Mouse (Mus musculus) forebrain, embryonic 11.5 days (tissue): ENCODE measurements around the gene Rad1. TPM values are rescaled to one million over a fixed set of nuclear protein-coding genes. Genes with fewer than 3 reads are reported as not detected.
"Not testable (repeated sequence)": the region's sequence is repeated elsewhere in the genome, so short reads cannot be mapped to it uniquely, and the experiment has no call there.

Source experiments
- ATAC-seq: fragments of 200-750 bp; cut with Nextera tagmentation; replicated peaks from 2 replicates; pipeline ENCODE4 v1.8.0; 2017; ENCODE audit warnings: moderate TSS enrichment; ENCODE audit not compliant: low FRiP score
- DNase-seq: peaks from one replicate; pipeline ENCODE4 v3.0.0-alpha.2; 2017; ENCODE audit warnings: low spot score
- H3K27ac ChIP-seq: fragments of 300-500 bp; sonication (generic); 2 replicates; pipeline ENCODE4 v1.5.1; 2014; ENCODE audit warnings: low read depth, low read length
- H3K27me3 ChIP-seq: fragments of 300-500 bp; sonication (generic); 2 replicates; pipeline ENCODE4 v1.6.1; 2014; ENCODE audit warnings: mild to moderate bottlenecking, low read length, mixed read lengths; ENCODE audit not compliant: control insufficient read depth, insufficient read depth
- H3K36me3 ChIP-seq: fragments of 300-500 bp; sonication (generic); 2 replicates; pipeline ENCODE4 v1.6.1; 2014; ENCODE audit warnings: mild to moderate bottlenecking, low read length, moderate library complexity, mixed read lengths; ENCODE audit not compliant: control insufficient read depth, insufficient read depth
- H3K4me1 ChIP-seq: fragments of 300-500 bp; sonication (generic); replicated peaks from 2 replicates; pipeline ENCODE4 v1.6.1; 2014; ENCODE audit warnings: low read length, mixed read lengths; ENCODE audit not compliant: control insufficient read depth, insufficient read depth
- H3K4me2 ChIP-seq: fragments of 300-500 bp; sonication (generic); 2 replicates; pipeline ENCODE4 v1.6.1; 2014; ENCODE audit warnings: low read depth, mild to moderate bottlenecking, low read length, moderate library complexity, mixed read lengths; ENCODE audit not compliant: severe bottlenecking
- H3K4me3 ChIP-seq: fragments of 300-500 bp; sonication (generic); 2 replicates; pipeline ENCODE4 v1.5.1; 2014; ENCODE audit warnings: low read depth, low read length
- H3K9ac ChIP-seq: fragments of 300-500 bp; sonication (generic); 2 replicates; pipeline ENCODE4 v1.6.1; 2014; ENCODE audit warnings: low read length
- H3K9me3 ChIP-seq: fragments of 300-500 bp; sonication (generic); 2 replicates; pipeline ENCODE4 v1.6.1; 2016; ENCODE audit warnings: low read length, mixed read lengths; ENCODE audit not compliant: control insufficient read depth
- WGBS: fragments of 180-500 bp; shearing (Covaris S2); extraction: QIAGEN DNeasy Blood & Tissue Kit; methylation state at CpG from one replicate; pipeline ENCODE4 v1.1.7; 2014; 5-methylcytosine and 5-hydroxymethylcytosine counted together
- polyA plus RNA-seq: library from polyadenylated mRNA; unstranded; fragments of >200 nt; fragmentation: Nextera tagmentation; extraction: Ambion mirVana; gene quantifications from 2 replicates; pipeline ENCODE4 v1.2.1, GENCODE M21; 2014

Rad1 gene
- polyA plus RNA-seq, 1 experiment from 2014 or later = 37.4 TPM

DNA sequence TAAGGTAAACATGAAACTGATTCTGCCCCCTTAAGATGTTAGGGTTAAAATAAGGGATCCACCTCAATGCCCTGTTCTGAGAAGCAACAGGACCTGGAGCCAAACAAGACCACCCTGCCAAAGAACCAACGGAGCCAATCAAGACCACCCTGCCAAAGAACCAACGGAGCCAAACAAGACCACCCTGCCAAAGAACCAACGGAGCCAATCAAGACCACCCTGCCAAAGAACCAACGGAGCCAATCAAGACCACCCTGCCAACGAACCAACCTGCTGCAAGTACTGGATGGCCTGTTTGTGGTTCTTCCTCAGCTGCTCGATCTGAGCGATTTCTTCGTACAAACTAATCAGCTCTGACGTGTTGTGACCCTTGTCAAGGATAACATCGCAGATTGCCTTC, 47.5 kb downstream of the Rad1 start:
- not testable (repeated sequence) for H3K4me1 ChIP-seq, H3K9ac ChIP-seq, ATAC-seq, H3K27me3 ChIP-seq, H3K9me3 ChIP-seq, H3K4me3 ChIP-seq, DNase-seq, H3K4me2 ChIP-seq, H3K27ac ChIP-seq, H3K36me3 ChIP-seq
- 90% methylated on average over 10 of the region's 10 CpGs for WGBS

DNA sequence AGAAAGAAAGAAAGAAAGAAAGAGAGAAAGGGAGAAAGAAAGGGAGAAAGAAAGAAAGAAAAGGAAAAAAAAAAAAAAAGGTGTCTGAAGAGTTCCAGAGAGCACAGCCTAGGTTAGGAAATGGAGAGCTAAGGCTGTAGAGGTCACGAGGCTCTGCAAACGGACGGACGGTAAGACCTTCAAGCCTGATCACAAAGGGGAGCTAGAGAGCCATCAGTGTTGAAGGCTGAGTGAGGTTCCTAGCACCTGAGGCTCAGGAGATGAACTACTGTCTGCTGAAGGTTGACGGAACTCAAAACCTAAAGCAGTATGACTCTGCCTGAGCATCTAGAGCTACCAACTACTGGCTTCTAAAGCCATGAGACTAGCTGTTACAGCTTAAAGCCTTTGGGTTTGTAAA, 48.8 kb downstream of the Rad1 start:
- H3K9ac ChIP-seq = no peak overlapping the region
- no peak overlapping the region for H3K4me3 ChIP-seq
- WGBS = 85% methylated on average over 5 of the region's 5 CpGs
- H3K36me3 ChIP-seq = no peaks in the 10 kb centered on the region
- H3K4me2 ChIP-seq = no peak overlapping the region
- DNase-seq (no peak), ATAC-seq (no peak)
- H3K4me1 ChIP-seq = no peaks in the 10 kb centered on the region
- H3K9me3 ChIP-seq = no peaks in the 10 kb centered on the region
- no peaks in the 10 kb centered on the region for H3K27me3 ChIP-seq
- no peak overlapping the region for H3K27ac ChIP-seq

DNA sequence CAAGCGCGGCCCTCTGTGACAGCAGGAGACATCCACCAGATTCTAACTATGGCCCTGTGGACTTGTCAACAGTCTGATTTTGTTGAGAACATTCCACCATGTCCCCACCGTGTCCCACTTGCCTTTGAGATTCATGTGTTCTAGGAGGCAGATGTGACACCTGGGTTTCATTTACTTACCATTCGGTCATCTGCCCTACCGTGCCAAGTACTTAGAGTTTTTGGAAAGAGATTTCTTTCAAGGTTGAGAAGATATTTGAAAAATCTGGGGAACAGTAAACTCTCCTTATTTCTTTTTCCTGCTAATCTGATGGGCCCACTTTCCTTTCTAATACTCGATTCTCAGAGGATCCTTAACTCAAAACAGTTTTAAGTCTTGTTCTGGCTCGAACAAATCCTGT, 50.2 kb downstream of the Rad1 start:
- ATAC-seq = no peak
- Histone ChIP-seq H3K9ac (no peak overlapping the region), H3K27me3 (no peaks in the 10 kb centered on the region), H3K4me2 (no peak overlapping the region), H3K4me1 (no peaks in the 10 kb centered on the region), H3K9me3 (no peaks in the 10 kb centered on the region), H3K27ac (no peak overlapping the region), H3K36me3 (no peaks in the 10 kb centered on the region), H3K4me3 (no peak overlapping the region)
- no peak for DNase-seq
- WGBS = 89% methylated on average over 7 of the region's 7 CpGs

DNA sequence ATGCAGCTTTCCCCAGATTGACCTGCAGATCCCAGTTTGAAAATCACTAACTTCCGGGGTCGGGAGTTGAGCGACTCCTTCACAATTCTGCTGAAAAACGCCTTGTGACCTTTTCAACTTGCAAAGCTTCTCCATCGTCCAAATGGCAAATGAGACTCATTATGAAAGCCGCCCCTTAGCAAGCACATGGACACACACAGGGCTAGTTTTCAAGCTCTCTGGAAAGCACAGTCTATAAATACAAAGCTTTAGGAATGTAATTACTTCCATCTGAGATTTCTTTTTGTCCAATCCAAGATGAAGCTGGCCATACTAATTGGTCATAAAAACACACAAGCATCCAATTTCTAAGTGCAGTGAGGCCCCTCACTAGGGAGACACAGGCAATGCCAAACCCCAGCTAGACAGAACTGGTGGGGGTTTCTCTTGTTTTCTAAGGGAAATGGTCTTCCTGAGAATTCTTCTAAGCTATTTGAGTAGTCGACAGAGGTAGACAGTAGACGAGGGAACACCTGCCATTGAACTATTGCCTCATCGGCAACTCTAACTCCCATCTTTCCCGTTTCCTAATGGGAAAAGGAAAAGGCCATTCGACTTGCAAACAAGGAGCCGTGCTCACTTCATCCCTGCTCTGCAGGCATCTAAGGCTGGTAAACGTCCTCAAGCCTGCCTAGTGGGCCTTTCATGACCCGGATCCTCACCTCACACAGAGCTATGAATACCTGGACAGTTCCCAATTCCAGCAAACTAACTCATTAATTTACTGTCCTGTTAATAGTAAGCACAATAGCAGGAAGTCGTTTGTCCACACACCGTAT, 54.7 kb downstream of the Rad1 start:
- DNase-seq = no peak
- Histone ChIP-seq H3K4me2 (no peak overlapping the region), H3K9me3 (no peaks in the 10 kb centered on the region), H3K27me3 (no peaks in the 10 kb centered on the region), H3K36me3 (no peaks in the 10 kb centered on the region), H3K4me3 (no peak overlapping the region), H3K4me1 (no peaks in the 10 kb centered on the region), H3K9ac (no peak overlapping the region), H3K27ac (no peak overlapping the region)
- WGBS = 70% methylated on average over 16 of the region's 16 CpGs
- ATAC-seq = no peak

Other genes starting within 250 kb of the Rad1 start
- gene Gm21973, start 160.6 kb upstream of the Rad1 start, polyA plus RNA-seq = not detected in 2 replicates
- gene Agxt2, start 127.5 kb upstream of the Rad1 start, polyA plus RNA-seq = not detected in 2 replicates
- 17.3 and 18.3 TPM in 2 replicates for gene Dnajc21, start 15.5 kb upstream of the Rad1 start, polyA plus RNA-seq
- gene Brix1, start 71 bp upstream of the Rad1 start, polyA plus RNA-seq = 112 and 146 TPM in 2 replicates
- gene Ttc23l, start 72.7 kb downstream of the Rad1 start, polyA plus RNA-seq = not detected in 2 replicates
- gene Rai14, start 228.6 kb downstream of the Rad1 start, polyA plus RNA-seq = 58.2 and 61.5 TPM in 2 replicates